Mouse (Mus musculus): ENCODE measurements around the gene Olfr510. TPM values are rescaled to one million over a fixed set of nuclear protein-coding genes. Genes with fewer than 3 reads are reported as not detected.

The Olfr510 gene
- total and polyA plus RNA-seq, 3 experiments, result 0.11 TPM; not detected in 2

- Histone ChIP-seq H3K27me3 (ENCODE audit: insufficient read depth, low read length) (no peaks in the 10 kb centered on the region), H3K4me3 (ENCODE audit: low read depth, low read length) (no peak overlapping the region), H3K36me3 (replicated peaks) (no peaks in the 10 kb centered on the region), H3K4me1 (ENCODE audit: insufficient read depth, low read depth, low read length) (no peaks in the 10 kb centered on the region), H3K9me3 (replicated peaks) (peaks cover 8% of the 10 kb centered on the region)
- DNase-seq (ENCODE audit: low spot score), result no peak
- ATAC-seq (ENCODE audit: extremely low read depth, insufficient number of reproducible peaks, low FRiP score, poor library complexity, severe bottlenecking), result no peak
- TF ChIP-seq CTCF (IDR thresholded peaks at IDR 0.05; ENCODE audit: low read depth, low read length) (no peak), TAL1 (conservative IDR thresholded peaks at IDR 0.05; ENCODE audit: low read depth, low read length) (no peak), POLR2AphosphoS5 (IDR thresholded peaks at IDR 0.05; ENCODE audit: insufficient replicate concordance, low read depth, low read length) (no peak), GATA2 (IDR thresholded peaks at IDR 0.05; ENCODE audit: borderline replicate concordance, low read depth, low read length) (no peak), GATA1 (IDR thresholded peaks at IDR 0.05; ENCODE audit: borderline replicate concordance, low read length) (no peak)
These were observed 12.7 kb downstream of the Olfr510 start for GRCm38 (mm10) chr7:108678886-108679285.

- ATAC-seq (ENCODE audit: extremely low read depth, insufficient number of reproducible peaks, low FRiP score, poor library complexity, severe bottlenecking), result no peak
- Histone ChIP-seq H3K36me3 (replicated peaks) (no peaks in the 10 kb centered on the region), H3K9me3 (replicated peaks) (peaks cover 6% of the 10 kb centered on the region), H3K4me1 (ENCODE audit: insufficient read depth, low read depth, low read length) (no peaks in the 10 kb centered on the region), H3K27me3 (ENCODE audit: insufficient read depth, low read length) (no peaks in the 10 kb centered on the region), H3K4me3 (ENCODE audit: low read depth, low read length) (no peak within 1 kb of the TSS)
- DNase-seq (ENCODE audit: low spot score), result no peak
- TF ChIP-seq CTCF (IDR thresholded peaks at IDR 0.05; ENCODE audit: low read depth, low read length), result no peak
These were observed 46.8 kb downstream of the Olfr510 start, which contains the start of gene Olfr512 for GRCm38 (mm10) chr7:108713020-108713419. Gene Olfr512 (plus strand): TSS chr7:108713320.

Other genes with a start within 250 kb of the Olfr510 start
- gene Olfr497, start 246.0 kb upstream of the Olfr510 start, total RNA-seq (2014; fragmentation: Nextera tagmentation), result not detected in 2 replicates
- 0.05 and 0.12 TPM in 2 replicates for gene Olfr497, start 246.0 kb upstream of the Olfr510 start, total RNA-seq (2017)
- not detected in 2 replicates for gene Olfr497, start 246.0 kb upstream of the Olfr510 start, polyA plus RNA-seq (2012)
- not detected in 2 replicates for gene Olfr498, start 201.1 kb upstream of the Olfr510 start, total RNA-seq (2014; fragmentation: Nextera tagmentation)
- 0.27 TPM in 1 of 2 replicates, not detected in the other for gene Olfr498, start 201.1 kb upstream of the Olfr510 start, total RNA-seq (2017)
- gene Olfr498, start 201.1 kb upstream of the Olfr510 start, polyA plus RNA-seq (2012), result not detected in 2 replicates
- gene Olfr502, start 141.4 kb upstream of the Olfr510 start, total RNA-seq (2014; fragmentation: Nextera tagmentation), result not detected in 2 replicates
- 0.16 TPM in 1 of 2 replicates, not detected in the other for gene Olfr502, start 141.4 kb upstream of the Olfr510 start, total RNA-seq (2017)
- not detected in 2 replicates for gene Olfr502, start 141.4 kb upstream of the Olfr510 start, polyA plus RNA-seq (2012)
- not detected in 2 replicates for gene Olfr503, start 121.9 kb upstream of the Olfr510 start, total RNA-seq (2014; fragmentation: Nextera tagmentation)
- gene Olfr503, start 121.9 kb upstream of the Olfr510 start, total RNA-seq (2017), result 0.46 TPM in 1 of 2 replicates, not detected in the other
- not detected in 2 replicates for gene Olfr503, start 121.9 kb upstream of the Olfr510 start, polyA plus RNA-seq (2012)
- not detected in 2 replicates for gene Olfr504, start 100.6 kb upstream of the Olfr510 start, total RNA-seq (2014; fragmentation: Nextera tagmentation)
- not detected in 2 replicates for gene Olfr504, start 100.6 kb upstream of the Olfr510 start, total RNA-seq (2017)
- gene Olfr504, start 100.6 kb upstream of the Olfr510 start, polyA plus RNA-seq (2012), result not detected in 2 replicates
- not detected in 2 replicates for gene Olfr506, start 55.6 kb upstream of the Olfr510 start, total RNA-seq (2014; fragmentation: Nextera tagmentation)
- 0.16 TPM in 1 of 2 replicates, not detected in the other for gene Olfr506, start 55.6 kb upstream of the Olfr510 start, total RNA-seq (2017)
- not detected in 2 replicates for gene Olfr506, start 55.6 kb upstream of the Olfr510 start, polyA plus RNA-seq (2012)
- not detected in 2 replicates for gene Olfr507, start 44.6 kb upstream of the Olfr510 start, total RNA-seq (2014; fragmentation: Nextera tagmentation)
- 0.12 and 0.22 TPM in 2 replicates for gene Olfr507, start 44.6 kb upstream of the Olfr510 start, total RNA-seq (2017)
- gene Olfr507, start 44.6 kb upstream of the Olfr510 start, polyA plus RNA-seq (2012), result not detected in 2 replicates
- not detected in 2 replicates for gene Olfr508, start 36.4 kb upstream of the Olfr510 start, total RNA-seq (2014; fragmentation: Nextera tagmentation)
- 0.05 and 0.06 TPM in 2 replicates for gene Olfr508, start 36.4 kb upstream of the Olfr510 start, total RNA-seq (2017)
- not detected in 2 replicates for gene Olfr508, start 36.4 kb upstream of the Olfr510 start, polyA plus RNA-seq (2012)
- not detected in 2 replicates for gene Olfr509, start 14.5 kb upstream of the Olfr510 start, total RNA-seq (2014; fragmentation: Nextera tagmentation)
- 0.11 and 0.17 TPM in 2 replicates for gene Olfr509, start 14.5 kb upstream of the Olfr510 start, total RNA-seq (2017)
- gene Olfr509, start 14.5 kb upstream of the Olfr510 start, polyA plus RNA-seq (2012), result not detected in 2 replicates
- not detected in 2 replicates for gene Olfr512, start 46.9 kb downstream of the Olfr510 start, total RNA-seq (2014; fragmentation: Nextera tagmentation)
- gene Olfr512, start 46.9 kb downstream of the Olfr510 start, total RNA-seq (2017), result 0.33 TPM in 1 of 2 replicates, not detected in the other
- not detected in 2 replicates for gene Olfr512, start 46.9 kb downstream of the Olfr510 start, polyA plus RNA-seq (2012)
- gene Olfr513, start 84.6 kb downstream of the Olfr510 start, total RNA-seq (2014; fragmentation: Nextera tagmentation), result not detected in 2 replicates
- gene Olfr513, start 84.6 kb downstream of the Olfr510 start, total RNA-seq (2017), result not detected in 2 replicates
- not detected in 2 replicates for gene Olfr513, start 84.6 kb downstream of the Olfr510 start, polyA plus RNA-seq (2012)
- gene Olfr514, start 159.6 kb downstream of the Olfr510 start, total RNA-seq (2014; fragmentation: Nextera tagmentation), result not detected in 2 replicates
- gene Olfr514, start 159.6 kb downstream of the Olfr510 start, total RNA-seq (2017), result not detected in 2 replicates
- gene Olfr514, start 159.6 kb downstream of the Olfr510 start, polyA plus RNA-seq (2012), result not detected in 2 replicates
- not detected in 2 replicates for gene Olfr516, start 184.1 kb downstream of the Olfr510 start, total RNA-seq (2014; fragmentation: Nextera tagmentation)
- 0.05 and 0.12 TPM in 2 replicates for gene Olfr516, start 184.1 kb downstream of the Olfr510 start, total RNA-seq (2017)
- gene Olfr516, start 184.1 kb downstream of the Olfr510 start, polyA plus RNA-seq (2012), result not detected in 2 replicates
- gene Olfr517, start 206.0 kb downstream of the Olfr510 start, total RNA-seq (2014; fragmentation: Nextera tagmentation), result not detected in 2 replicates
- 0.05 TPM in 1 of 2 replicates, not detected in the other for gene Olfr517, start 206.0 kb downstream of the Olfr510 start, total RNA-seq (2017)
- gene Olfr517, start 206.0 kb downstream of the Olfr510 start, polyA plus RNA-seq (2012), result not detected in 2 replicates
- not detected in 2 replicates for gene Olfr518, start 218.6 kb downstream of the Olfr510 start, total RNA-seq (2014; fragmentation: Nextera tagmentation)
- gene Olfr518, start 218.6 kb downstream of the Olfr510 start, total RNA-seq (2017), result 0.16 TPM in 1 of 2 replicates, not detected in the other
- gene Olfr518, start 218.6 kb downstream of the Olfr510 start, polyA plus RNA-seq (2012), result not detected in 2 replicates
- not detected in 2 replicates for gene Olfr519, start 228.0 kb downstream of the Olfr510 start, total RNA-seq (2014; fragmentation: Nextera tagmentation)
- not detected in 2 replicates for gene Olfr519, start 228.0 kb downstream of the Olfr510 start, total RNA-seq (2017)
- not detected in 2 replicates for gene Olfr519, start 228.0 kb downstream of the Olfr510 start, polyA plus RNA-seq (2012)